Mouse (Mus musculus) midbrain, postnatal 0 days (tissue): Measurements from ENCODE around the gene Hnrnpul2. TPM values are rescaled to one million over a fixed set of nuclear protein-coding genes. Genes with fewer than 3 reads are reported as not detected.

Experiments
- ATAC-seq: fragments of 200-750 bp; cut with Nextera tagmentation; 2 replicates; pipeline ENCODE4 v1.8.0; 2017; ENCODE audit warnings: moderate number of reproducible peaks, mild to moderate bottlenecking, moderate TSS enrichment, moderate library complexity; ENCODE audit not compliant: low FRiP score
- DNase-seq: peaks from one replicate; pipeline ENCODE4 v3.0.0-alpha.2; 2015; ENCODE audit warnings: low spot score
- H3K27ac ChIP-seq: fragments of 300-500 bp; sonication (generic); 2 replicates; pipeline ENCODE4 v1.5.1; 2014; ENCODE audit warnings: low read depth, mild to moderate bottlenecking, low read length, mixed read lengths
- H3K27me3 ChIP-seq: fragments of 300-500 bp; sonication (generic); 2 replicates; pipeline ENCODE4 v1.6.1; 2014; ENCODE audit warnings: low read length, control low read depth, mixed read lengths; ENCODE audit not compliant: insufficient read depth
- H3K36me3 ChIP-seq: fragments of 300-500 bp; sonication (generic); 2 replicates; pipeline ENCODE4 v1.6.1; 2014; ENCODE audit warnings: low read length, control low read depth, mixed read lengths; ENCODE audit not compliant: insufficient read depth
- H3K4me1 ChIP-seq: fragments of 300-500 bp; sonication (generic); 2 replicates; pipeline ENCODE4 v1.6.1; 2014; ENCODE audit warnings: mild to moderate bottlenecking, control low read depth, antibody characterized with exemption, low read length, mixed read lengths; ENCODE audit not compliant: insufficient read depth
- H3K4me2 ChIP-seq: fragments of 300-500 bp; sonication (generic); 2 replicates; pipeline ENCODE4 v1.6.1; 2014; ENCODE audit warnings: low read depth, mild to moderate bottlenecking, low read length, mixed read lengths; ENCODE audit not compliant: poor library complexity, severe bottlenecking
- H3K4me3 ChIP-seq: fragments of 300-500 bp; sonication (generic); 2 replicates; pipeline ENCODE4 v1.5.1; 2014; ENCODE audit warnings: low read depth, mild to moderate bottlenecking, low read length, moderate library complexity
- H3K9ac ChIP-seq: fragments of 300-500 bp; sonication (generic); replicated peaks from 2 replicates; pipeline ENCODE4 v1.6.1; 2014; ENCODE audit warnings: mild to moderate bottlenecking, low read length, moderate library complexity, mixed read lengths; ENCODE audit not compliant: poor library complexity, severe bottlenecking
- H3K9me3 ChIP-seq: fragments of 300-500 bp; sonication (generic); 2 replicates; pipeline ENCODE4 v1.6.1; 2016; ENCODE audit warnings: low read length, control low read depth
- CTCF ChIP-seq: IDR thresholded peaks from 2 replicates; pipeline ENCODE4 v1.5.1; 2016; ENCODE audit warnings: antibody characterized with exemption, mild to moderate bottlenecking
- WGBS: fragments of 180-500 bp; shearing (Covaris S2); extraction: QIAGEN DNeasy Blood & Tissue Kit; methylation state at CpG from one replicate; pipeline ENCODE4 v1.1.7; 2014; 5-methylcytosine and 5-hydroxymethylcytosine counted together
- polyA plus RNA-seq: library from polyadenylated mRNA; unstranded; fragments of >200 nt; fragmentation: Nextera tagmentation; extraction: Ambion mirVana; gene quantifications from 2 replicates; pipeline ENCODE4 v1.2.1, GENCODE M21; 2015
- total RNA-seq: library from RNA; depleted of rRNA; stranded (reverse); fragments of >200 nt; gene quantifications from 2 replicates; pipeline ENCODE4 v1.2.3, GENCODE M21; 2014

Gene Hnrnpul2
- total and polyA plus RNA-seq, 2 experiments from 2014 or later, result 5.5 to 25.9 TPM

GRCm38 (mm10) chr19:8842961-8843360 lies 23.2 kb downstream of the Hnrnpul2 start:
- no peak for TF ChIP-seq CTCF
- Histone ChIP-seq H3K4me3 (no peak overlapping the region), H3K4me1 (peaks cover 9% of the 10 kb centered on the region), H3K36me3 (peaks cover 31% of the 10 kb centered on the region), H3K27ac (no peak overlapping the region), H3K9ac (no peak overlapping the region), H3K27me3 (no peaks in the 10 kb centered on the region), H3K9me3 (no peaks in the 10 kb centered on the region), H3K4me2 (no peak overlapping the region)
- DNase-seq (no peak), ATAC-seq (no peak)
- 87% methylated on average over 6 of the region's 6 CpGs for WGBS

DNA sequence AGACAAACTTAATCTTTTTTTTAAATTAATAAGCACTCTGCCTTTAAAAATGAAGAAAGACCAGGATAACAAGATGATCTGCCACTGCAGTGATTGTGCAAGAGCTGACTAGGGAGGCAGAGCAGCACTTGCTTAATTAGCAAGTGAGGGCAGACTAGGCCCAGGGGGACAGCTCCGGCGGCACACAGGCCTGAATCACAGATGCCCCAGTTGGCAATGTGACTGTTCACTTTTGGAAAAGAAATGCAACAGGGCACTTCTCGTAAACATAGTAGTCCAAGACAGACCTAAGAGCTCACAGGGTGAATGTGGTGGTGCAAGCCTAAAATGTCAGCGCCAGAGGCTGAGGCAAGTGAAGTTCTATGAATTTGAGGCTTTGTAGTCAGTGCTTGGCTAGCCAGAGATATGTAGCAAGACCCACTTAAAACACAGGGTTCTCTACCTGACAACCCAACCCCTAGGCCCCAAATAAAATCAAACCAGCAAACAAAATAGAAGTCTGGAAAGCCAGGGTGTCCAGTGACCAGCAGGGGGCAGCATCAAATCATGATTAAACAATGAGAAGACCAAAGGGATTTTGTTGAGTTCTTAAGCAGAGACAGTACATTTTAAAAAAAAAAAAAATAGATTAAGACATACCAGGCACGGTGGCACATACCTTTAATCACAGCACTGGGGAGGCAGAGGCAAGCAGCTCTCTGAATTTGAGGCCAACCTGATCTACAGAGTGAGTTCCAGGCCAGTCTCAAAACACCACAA lies 24.7 kb downstream of the Hnrnpul2 start:
- 54% methylated on average over 5 of the region's 5 CpGs for WGBS
- peaks cover 9% of the 10 kb centered on the region for H3K4me1 ChIP-seq
- peaks cover 38% of the 10 kb centered on the region for H3K36me3 ChIP-seq
- H3K27ac ChIP-seq, result no peak overlapping the region
- no peak overlapping the region for H3K4me3 ChIP-seq
- no peak overlapping the region for H3K9ac ChIP-seq
- H3K4me2 ChIP-seq, result no peak overlapping the region
- no peaks in the 10 kb centered on the region for H3K9me3 ChIP-seq
- ATAC-seq (no peak), DNase-seq (peak; percentile 86)
- no peaks in the 10 kb centered on the region for H3K27me3 ChIP-seq
- TF ChIP-seq CTCF, result peak; percentile 84

DNA sequence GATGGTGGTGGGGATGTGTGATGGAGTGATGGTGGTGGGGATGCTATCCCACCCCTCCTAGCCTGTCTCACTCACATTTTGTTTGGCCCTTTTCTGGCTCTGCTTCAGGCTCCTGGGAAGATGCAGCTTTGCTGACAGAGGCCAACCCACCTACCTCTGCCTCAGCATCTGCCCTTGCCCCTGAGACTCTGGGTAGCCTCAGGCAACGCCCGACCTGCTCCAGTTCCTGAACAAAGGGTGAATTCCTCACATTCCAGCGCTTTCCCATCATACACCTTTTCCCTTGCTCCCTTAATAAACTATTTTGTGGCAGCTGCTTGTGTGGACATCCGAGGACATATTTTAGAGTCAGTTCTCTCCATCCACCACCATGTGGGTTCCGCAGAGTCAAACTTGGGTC lies 28.5 kb downstream of the Hnrnpul2 start:
- H3K27me3 ChIP-seq, result no peaks in the 10 kb centered on the region
- no peak overlapping the region for H3K27ac ChIP-seq
- 79% methylated on average over 5 of the region's 5 CpGs for WGBS
- H3K36me3 ChIP-seq, result peaks cover 32% of the 10 kb centered on the region
- no peak for TF ChIP-seq CTCF
- no peak overlapping the region for H3K4me3 ChIP-seq
- H3K4me2 ChIP-seq, result no peak overlapping the region
- ATAC-seq (no peak), DNase-seq (no peak)
- H3K4me1 ChIP-seq, result no peaks in the 10 kb centered on the region
- H3K9ac ChIP-seq, result no peak overlapping the region
- H3K9me3 ChIP-seq, result no peaks in the 10 kb centered on the region

- ATAC-seq (peak; percentile 53; the same call in 1 of the 2 replicates), DNase-seq (peak; percentile 64)
- no peaks in the 10 kb centered on the region for H3K9me3 ChIP-seq
- no peak within 1 kb of the TSS for H3K9ac ChIP-seq
- WGBS, result 34% methylated on average over 7 of the region's 7 CpGs
- no peak within 1 kb of the TSS for H3K4me3 ChIP-seq
- no peak within 1 kb of the TSS for H3K27ac ChIP-seq
- no peaks in the 10 kb centered on the region for H3K27me3 ChIP-seq
- peak; percentile 8; the same call in 1 of the 2 replicates for TF ChIP-seq CTCF
- H3K4me2 ChIP-seq, result no peak within 1 kb of the TSS
- H3K4me1 ChIP-seq, result no peaks in the 10 kb centered on the region
- H3K36me3 ChIP-seq, result peaks cover 31% of the 10 kb centered on the region
Observed at GRCm38 (mm10) chr19:8850402-8850901, 30.6 kb downstream of the Hnrnpul2 start, which contains the start of gene Lrrn4cl. Gene Lrrn4cl, plus strand, starts transcription at chr19:8850768.

DNA sequence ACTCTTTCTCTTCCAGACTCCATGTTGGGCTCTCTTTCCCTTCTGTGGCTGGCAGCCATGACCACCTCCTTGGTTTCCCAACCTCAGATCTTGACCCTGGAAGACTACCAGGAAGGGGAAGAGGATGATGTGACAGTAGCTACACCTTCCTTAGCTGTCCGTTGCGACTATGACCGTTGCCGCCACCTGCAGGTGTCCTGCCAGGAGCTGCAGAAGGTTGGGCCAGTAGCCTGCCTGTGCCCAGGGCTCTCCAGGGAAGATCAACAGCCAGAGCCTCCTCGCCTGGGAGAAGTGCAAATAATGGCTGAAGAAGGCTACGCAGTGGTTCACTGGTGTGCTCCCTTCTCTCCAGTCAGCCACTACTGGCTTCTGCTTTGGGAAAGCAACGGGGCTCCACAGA lies 31.8 kb downstream of the Hnrnpul2 start:
- no peaks in the 10 kb centered on the region for H3K4me1 ChIP-seq
- H3K9ac ChIP-seq, result no peak overlapping the region
- H3K36me3 ChIP-seq, result peaks cover 20% of the 10 kb centered on the region
- no peak overlapping the region for H3K27ac ChIP-seq
- WGBS, result 50% methylated on average over 7 of the region's 7 CpGs
- H3K4me3 ChIP-seq, result no peak overlapping the region
- no peaks in the 10 kb centered on the region for H3K9me3 ChIP-seq
- ATAC-seq, result no peak
- H3K4me2 ChIP-seq, result no peak overlapping the region
- TF ChIP-seq CTCF, result no peak
- no peak for DNase-seq
- no peaks in the 10 kb centered on the region for H3K27me3 ChIP-seq

- Histone ChIP-seq H3K27me3 (no peaks in the 10 kb centered on the region), H3K36me3 (peaks cover 12% of the 10 kb centered on the region), H3K27ac (no peak overlapping the region), H3K9me3 (no peaks in the 10 kb centered on the region), H3K4me3 (no peak overlapping the region), H3K4me2 (no peak overlapping the region), H3K4me1 (no peaks in the 10 kb centered on the region), H3K9ac (no peak overlapping the region)
- ATAC-seq (no peak), DNase-seq (no peak)
- 68% methylated on average over 10 of the region's 10 CpGs for WGBS
- no peak for TF ChIP-seq CTCF
Observed at GRCm38 (mm10) chr19:8852236-8852928, 32.6 kb downstream of the Hnrnpul2 start.
